Mouse (Mus musculus) layer of hippocampus, adult 11-12 months (tissue): ENCODE measurements around the gene Gm21985.
"Not testable (repeated sequence)": the region's sequence is repeated elsewhere in the genome, so short reads cannot be mapped to it uniquely, and the experiment has no call there.

Experiments
- DNase-seq: peaks from one replicate; pipeline ENCODE4 v3.0.0; 2022; ENCODE audit warnings: low spot score

Gm21985 gene

DNA sequence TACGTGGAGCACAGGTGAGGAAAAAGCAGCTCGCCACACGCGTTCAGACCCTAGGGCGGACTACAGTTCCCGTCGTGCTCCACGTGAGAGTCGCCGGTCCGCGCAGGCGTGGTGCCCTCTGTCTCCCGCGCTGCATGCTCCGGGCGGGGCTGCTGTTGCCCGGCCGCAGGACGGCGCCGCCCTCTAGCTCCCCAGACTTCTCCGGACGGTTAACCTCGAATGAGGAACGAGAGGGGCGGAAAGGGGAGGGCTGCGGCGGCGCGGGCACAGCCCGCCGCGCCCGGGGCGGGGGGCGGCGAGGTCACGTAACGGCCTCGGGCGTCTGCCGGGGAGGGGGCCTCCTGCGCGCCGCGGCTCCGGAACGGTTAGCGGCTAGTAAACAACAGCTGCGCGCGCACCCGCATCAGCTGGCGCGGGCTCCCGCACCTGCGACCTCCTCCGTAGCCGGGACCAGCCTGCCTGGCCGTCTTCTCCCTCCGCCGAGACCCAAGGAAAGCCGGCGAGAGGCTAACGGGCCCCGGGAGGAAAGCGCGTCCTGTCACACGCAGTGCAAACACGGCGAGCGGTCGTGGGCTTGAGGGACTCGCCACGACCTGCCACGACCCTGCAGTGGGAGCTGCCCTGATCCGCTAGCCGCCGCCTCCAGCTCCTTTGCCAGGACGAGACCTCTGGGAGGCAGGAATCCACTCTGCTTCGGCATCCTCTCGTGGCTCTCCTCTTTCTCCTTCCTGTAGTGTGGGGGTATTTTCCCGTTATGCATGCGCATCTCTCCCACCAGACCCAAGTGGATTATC, 469 bp upstream of the Gm21985 start, which contains the start of gene Slc12a6:
Gene Slc12a6 (plus strand): TSS at position 378 of the 794 bp plus-strand sequence.
- DNase-seq: peak; percentile 92

DNA sequence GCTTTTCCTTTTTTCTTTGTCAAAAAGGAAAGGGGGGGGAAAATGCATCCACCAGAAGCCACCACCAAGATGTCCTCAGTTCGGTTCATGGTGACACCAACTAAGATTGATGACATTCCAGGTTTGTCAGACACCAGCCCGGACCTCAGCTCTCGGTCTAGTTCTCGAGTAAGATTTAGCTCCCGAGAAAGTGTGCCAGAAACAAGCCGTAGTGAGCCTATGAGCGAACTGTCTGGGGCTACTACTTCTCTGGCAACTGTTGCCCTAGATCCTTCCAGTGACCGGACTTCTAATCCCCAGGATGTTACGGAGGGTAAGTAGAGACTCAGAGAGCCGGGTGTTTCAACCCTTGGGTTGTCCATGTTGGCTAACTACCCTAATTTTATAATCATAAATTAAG, 666 bp downstream of the Gm21985 start:
- no peak for DNase-seq

DNA sequence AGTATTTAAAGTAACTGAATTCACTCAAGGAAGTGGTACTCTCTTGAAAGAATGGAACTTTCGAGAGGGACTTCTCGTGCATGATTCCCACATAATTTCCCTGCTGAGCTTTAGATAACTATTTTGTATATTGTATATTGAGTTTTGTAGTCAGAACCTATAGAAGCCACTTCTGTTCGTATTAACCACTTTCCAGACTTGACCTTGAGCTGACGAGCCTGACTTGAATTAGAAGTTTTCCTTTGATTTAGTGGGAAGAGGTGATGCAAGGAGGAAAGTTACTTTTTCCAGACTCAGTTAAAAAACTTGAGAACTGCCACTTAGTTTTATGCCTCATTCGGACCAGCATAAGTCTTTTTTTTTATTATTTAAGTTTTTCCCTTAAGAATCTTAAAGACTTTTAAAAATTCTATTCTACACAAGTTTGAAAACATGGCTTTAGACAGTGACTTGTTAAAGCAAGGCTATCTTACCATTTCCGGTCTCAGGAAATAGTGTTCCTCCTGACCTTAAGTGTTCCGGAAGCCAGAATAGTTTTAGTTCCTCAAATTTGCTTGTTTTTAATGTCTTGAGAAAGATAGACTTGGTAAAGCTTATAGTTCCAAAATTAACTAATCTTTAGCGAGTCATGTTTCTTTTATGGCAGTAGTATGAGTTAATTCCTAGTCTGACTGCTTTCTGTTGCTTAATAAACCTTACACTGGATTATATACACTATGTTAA, 1.6 kb downstream of the Gm21985 start:
- no peak for DNase-seq

DNA sequence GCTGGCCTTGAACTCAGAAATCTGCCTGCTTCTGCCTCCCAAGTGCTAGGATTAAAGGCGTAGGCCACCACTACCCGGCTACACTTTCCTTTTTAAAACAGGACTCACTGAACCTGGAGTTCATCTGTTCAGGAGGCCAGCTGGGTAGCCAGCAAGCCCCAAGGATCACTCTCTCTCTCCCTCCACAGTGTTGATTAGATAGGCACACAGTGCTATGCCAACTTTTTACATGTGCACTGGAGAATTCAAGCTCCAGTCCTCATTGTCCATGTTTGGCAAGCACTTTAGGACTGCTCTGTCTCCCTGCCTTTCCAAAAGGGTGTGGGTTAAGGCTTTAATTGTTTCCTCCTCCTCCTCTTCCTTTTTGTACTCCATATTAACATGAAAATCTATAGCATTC, 3.9 kb downstream of the Gm21985 start:
- no peak for DNase-seq

DNA sequence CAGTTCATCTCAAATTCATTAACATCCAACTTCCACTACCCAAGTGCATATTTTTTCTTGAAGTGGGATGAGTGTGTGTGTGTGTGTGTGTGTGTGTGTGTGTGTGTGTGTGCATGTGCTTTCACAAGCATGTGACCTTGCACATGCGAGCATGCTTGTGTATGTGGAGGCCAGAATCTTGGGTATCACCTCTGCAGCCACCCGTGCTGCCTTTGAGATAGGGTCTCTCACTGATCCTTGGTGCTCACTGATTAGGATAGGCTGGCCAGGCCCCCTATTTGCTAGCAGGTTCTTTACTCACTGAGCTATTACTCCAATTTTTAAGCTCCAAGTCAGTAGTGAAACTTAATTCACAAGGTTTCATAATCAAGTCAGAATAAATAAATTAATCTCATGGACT, 6.8 kb downstream of the Gm21985 start:
- no peak for DNase-seq

DNA sequence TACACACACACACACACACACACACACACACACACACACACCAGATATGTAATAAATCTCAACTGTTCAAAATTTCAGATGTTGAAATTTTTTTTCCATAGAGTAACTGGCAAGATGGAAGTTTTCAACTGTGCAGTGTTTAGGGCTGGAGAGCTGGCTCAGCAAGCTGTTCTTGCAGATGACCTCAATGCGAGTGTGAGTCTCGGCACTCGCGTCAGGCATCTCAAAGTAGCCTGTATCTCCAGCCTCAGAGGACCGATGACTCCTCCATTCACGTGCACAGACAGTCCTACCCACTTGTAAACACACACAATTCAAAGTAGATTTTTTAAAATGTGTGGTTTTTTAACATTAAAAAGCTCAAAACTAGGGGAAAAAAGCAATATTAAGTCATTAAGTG, 7.4 kb downstream of the Gm21985 start:
- no peak for DNase-seq

DNA sequence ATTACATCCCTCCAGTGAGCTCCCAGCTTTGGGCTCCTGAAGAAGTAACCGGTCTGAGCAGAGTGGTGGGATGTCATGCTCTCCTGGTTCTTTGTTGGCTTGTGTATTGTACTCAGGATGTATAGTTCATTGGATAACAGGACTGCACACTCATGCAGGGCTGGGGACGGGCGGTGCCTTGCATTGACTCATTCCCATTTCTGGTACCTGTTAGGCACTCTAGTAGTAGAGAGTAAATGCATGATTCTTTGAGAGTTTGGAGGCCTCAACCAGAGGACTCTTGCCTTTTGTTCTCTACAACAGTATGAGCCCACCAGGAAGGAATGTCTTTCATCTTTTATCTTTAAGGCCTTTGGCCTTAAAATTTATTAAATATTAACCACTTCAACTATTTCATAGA, 10.8 kb downstream of the Gm21985 start:
- no peak for DNase-seq

DNA sequence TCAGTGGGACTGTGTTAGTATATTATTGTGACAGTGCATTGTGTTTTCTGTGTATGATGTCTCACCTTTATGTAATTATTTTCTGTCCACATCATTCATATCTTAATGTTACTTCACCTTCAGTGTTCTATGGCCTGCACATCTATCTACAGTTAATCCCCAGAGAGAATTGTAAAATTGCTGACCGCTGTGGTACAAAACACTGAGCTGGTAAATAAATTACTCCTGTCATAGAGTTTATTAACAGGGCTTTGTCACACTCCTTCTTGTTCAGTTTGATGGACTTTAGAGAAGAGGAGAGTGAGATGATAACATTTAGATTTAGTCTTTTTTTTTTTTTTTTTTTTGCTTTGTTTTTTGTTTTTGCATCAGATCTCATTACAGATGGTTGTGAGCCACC, 16.7 kb downstream of the Gm21985 start:
- DNase-seq: no peak

DNA sequence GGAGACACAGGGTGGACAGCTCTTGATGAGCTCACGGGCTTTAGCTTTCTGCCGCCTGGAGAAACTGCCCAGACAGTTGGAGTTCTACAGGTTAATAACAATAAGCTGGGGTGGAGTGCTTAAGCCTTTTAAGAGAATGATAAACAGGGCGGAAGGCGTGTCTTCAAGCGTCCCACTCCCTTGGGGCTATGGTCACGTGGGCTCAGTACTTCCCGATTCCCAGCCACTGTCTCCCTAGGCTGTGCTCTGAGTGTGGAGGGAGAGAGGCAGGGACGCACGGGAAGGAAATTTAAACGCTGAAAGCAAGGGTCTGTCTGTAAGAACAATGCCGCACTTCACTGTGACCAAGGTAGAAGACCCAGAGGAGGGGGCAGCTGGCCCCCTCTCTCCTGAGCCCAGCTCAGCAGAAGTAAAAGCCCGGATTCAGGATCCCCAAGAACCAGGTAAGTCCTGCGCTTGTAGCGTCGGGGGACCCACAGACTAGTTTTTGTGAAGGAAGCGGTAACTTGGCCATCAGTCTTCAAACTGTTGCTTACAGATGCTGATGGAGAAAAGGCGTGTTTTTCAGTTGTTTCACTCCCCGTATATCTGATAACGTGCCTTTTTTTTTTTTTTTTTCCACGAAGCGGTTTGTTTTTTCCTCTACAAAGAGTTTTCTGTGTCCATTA, 18.4 kb downstream of the Gm21985 start:
- DNase-seq: no peak

DNA sequence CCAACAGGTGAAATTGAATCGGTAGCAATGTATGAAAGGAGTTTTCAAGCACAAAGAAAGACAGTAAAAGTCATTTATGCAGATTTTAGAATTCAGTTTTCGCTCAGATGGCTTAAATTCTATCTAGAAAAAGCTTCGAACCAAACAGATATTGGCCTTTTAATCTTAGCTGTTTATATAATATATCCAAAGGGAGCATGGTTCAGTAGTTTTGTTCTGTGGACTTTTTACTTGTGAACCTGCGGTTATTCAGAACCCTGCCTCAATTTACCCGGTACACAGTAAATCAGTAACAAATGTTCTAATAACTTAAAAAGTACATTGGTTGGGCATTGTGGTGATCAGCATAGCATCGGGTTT, 18.9 kb downstream of the Gm21985 start:
- DNase-seq: no peak

DNA sequence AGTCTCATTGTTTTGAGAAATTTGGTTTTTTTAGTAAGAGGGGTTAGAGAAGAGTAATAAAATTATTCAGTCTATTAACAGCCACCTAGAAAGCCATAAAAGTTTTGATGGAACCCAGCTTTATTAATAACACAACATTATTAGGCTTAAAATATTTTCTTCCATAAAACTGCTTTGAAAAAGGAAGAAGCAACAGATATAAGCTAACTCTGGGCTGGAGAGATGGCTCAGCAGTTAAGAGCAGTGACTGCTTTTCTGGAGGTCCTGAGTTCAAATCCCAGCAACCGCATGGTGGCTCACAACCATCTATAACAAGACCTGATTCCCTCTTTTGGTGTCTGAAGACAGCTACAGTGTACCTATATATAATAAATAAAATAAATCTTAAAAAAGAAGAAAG, 19.9 kb downstream of the Gm21985 start:
- DNase-seq: not testable (repeated sequence)

DNA sequence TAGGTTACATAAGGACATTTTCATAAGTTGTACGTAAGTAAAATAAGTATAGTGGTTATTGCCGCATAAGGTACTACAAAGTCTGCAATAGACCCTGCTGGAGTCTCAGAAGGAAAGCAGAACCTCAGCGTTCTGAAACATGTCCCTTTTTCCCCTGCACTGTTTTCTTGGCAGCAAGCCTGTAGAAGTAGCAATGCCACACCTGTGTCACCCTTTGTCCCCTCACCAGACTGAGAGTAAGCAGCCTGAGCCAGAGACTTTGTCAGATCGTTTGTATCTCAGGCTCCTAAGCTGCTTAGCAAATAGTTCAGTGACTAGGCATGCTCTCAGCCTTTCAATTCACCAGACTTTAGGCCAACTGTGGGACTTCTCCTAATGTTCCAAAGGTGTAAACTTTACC, 20.9 kb downstream of the Gm21985 start:
- no peak for DNase-seq

DNA sequence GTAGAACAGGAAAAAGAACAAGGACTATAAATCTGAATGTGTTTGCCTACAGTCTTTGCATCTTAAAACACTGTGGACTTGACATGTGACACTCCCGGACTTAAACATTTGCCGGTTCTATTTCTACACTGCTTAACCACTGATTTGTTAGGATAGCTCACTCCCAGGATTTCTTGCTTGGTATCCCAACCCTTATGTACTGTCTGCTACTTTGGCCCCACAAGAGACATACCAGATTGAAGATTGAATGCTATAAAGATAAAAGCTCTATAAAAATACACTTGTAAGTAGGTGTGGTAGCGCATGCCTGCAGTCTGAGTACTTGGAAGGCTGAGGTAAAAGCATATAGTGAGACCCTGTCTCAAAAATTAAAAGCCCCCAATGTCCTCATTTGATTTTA, 23.4 kb downstream of the Gm21985 start:
- DNase-seq: no peak

DNA sequence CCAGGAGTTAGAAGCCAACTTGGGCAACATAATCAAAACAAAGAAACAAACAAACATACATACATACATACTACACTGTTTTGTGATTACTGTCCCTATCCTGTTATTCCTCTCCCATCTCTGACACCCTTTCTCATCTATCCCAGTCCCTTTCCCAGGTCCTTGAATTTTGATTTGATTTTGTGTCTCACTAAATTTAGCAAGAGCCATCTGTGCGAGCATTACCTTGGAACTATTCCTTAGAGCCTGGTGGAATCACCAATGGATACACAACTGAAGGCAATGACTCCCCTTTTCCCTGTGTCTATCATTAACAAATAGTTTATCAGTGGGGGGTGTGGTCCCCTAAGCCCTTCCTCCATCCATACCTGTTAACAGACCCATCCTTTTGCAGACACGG, 26.7 kb downstream of the Gm21985 start:
- no peak for DNase-seq

DNA sequence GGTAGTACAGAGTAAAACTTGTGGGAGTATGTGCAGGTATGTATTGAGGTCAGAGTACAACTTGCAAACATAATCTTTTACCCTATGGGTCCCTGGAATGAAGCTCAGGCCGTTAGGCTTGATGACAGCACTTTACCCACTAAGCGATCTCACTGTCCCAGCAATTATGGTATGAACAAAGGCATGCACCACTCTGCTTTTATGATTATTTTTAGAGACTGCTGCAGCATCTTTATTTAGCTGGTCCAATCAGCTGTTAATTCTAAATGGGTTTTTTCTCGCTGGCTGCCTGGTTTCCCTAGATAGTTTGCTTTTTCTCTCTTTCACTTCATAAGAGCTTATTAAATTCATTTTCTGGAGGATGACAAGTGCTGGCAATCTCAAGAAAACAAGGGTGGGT, 30.1 kb downstream of the Gm21985 start:
- DNase-seq: peak; percentile 28

DNA sequence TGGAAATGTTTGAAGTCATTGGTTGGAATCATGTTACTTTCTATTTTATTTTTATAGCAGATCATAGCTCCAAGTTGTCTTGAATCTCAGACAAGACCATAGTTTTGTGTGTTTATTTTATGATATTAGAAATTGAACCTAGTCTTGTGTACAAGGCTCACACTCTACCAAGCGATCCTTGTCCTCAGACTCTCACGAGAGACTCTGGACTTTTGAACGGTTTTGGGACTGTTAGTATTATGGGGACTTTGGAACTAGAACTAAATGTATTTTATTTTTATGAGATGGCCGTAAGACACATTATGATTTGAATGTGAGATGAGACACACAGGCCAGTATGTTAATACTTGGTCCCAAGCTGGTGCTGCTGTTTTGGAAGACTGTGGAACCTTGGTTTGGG, 32.1 kb downstream of the Gm21985 start:
- no peak for DNase-seq

DNA sequence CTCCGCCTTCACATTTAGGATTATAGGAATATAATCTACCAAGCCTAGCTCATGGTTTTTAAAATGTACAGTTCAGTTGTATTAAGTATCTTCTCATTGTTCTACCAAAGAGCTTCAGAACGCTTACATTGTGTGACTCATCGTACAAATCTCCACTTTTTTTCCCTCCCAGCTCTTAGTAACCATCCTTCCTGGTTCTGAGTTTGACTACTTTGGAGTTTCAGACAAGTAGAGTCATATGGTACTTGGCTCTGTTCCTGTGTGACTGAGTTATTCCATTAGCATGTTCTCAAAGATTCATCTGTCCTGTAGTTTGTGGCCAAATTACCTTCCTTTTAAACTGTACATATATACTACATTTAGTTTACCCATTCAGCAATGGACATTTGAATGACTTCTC, 42.6 kb downstream of the Gm21985 start:
- DNase-seq: no peak

DNA sequence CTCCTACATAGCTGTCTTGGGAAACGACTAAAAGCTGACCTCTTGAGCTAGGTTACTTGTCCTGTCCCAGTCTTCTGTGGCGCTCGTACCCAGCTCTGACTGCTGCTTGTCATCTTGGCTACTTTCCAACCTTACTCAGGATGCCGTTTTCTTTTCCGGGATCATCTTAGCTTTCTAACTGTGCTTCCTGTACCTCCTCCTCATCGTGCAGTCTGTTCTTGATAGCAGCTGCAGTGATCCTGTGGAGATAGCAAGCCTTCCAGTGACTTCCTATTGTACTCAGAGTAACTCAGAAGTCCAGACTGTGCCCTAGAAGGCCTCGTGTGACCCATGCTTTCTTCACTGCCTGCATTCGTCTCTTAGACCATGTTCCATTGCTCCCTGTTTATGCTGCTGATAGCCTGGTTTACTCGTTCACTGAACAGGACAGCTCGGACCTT, 43.1 kb downstream of the Gm21985 start:
- DNase-seq: no peak

DNA sequence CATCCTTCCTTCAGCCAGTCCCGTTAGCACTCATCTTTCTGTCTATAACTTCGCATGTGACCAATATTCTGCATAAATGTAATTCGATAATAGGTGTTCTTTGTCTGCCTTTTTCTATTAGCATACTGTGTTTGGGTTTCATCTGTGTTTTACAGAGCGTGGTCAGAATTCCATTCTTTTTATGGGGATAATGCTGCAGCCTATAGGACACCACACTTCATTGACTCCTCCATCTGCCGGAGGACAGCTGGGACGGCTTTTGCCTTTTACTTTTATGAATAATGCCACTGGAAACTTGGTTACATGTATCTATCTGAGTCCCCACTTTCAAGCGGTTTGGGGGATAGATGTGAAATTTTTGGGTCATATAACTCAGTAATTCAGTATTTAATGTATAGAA, 49.5 kb downstream of the Gm21985 start:
- no peak for DNase-seq

DNA sequence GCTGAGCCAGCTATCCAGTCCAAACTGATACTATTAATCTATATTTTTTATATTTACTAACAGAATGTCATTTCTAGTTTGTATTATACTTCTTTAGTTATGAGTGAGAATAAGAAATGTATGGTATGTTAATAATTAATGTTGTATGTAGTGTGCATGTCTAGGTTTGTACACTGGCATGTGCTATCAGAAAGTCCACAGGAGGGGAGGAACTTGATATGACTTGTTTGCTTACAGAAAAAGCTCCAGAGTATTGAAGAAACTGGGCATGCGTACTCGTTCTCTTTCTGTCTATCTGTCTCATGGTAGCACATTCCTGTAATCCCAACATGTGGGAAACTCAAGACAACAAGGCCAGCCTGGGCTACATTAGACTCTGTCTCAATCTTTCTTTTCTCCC, 52.1 kb downstream of the Gm21985 start:
- DNase-seq: no peak

DNA sequence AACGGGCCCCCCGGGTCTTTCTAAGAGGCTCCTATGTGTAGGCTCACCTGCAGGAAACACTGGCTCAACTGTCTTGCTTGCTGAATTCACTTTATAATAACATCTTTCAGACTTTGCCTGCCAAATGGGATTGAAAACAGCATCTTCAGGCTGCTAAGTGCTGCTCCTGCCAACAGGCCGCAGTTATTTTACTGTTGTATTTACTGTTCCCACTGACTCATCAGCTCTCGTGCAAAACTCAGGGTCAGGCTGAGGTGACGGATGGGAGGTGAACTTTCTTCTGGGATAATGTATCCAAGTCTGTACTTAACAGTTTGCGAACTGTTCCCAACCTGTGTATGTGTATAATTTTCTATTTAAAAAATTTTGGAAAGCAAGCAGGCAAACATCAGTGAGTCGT, 52.8 kb downstream of the Gm21985 start:
- DNase-seq: no peak

DNA sequence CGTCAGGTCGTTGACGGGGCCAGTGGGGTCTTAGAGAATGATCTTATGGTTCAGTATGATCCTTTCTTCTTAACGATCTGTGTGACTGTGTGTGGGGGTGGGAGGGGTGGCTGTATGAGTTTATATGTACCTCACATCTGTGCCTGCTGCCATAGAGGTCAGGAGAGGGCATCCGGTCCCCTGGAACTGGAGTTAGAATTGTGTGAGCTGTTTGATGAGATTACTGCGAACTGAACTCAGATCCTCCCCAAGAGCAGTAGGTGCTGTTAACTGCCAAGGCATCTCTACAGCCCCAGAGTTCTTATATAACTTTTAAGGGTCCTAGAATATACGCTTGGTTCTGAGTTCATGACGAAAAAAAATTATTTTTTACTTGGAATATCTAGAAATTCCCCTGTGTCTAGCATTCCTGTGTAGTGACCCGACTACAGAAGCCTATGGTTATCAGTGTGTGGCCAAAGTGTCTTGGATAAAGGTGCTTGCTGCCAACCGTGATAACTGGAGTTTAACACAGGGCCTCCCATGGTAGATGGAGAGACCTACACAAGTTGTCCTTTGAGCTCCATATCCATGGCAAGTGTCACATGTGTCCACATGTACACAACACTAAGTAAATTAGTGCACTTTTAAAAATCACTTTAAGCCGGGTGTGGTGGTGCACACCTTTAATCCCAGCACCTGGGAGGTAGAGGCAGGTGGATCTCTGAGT, 62.1 kb downstream of the Gm21985 start:
- DNase-seq: no peak
